Mouse (Mus musculus) heart, adult 10 weeks (tissue): ENCODE data around the gene Pdk1. TPM values are rescaled to one million over a fixed set of nuclear protein-coding genes. Genes with fewer than 3 reads are reported as not detected.

Experiments
- polyA plus RNA-seq: library from polyadenylated mRNA; stranded (reverse); fragments of 350-450 nt; fragmentation: Illumina TruSeq; extraction: RNeasy Lipid Tissue Mini Kit (QIAGEN cat#74804); gene quantifications from one replicate; pipeline ENCODE4 v1.2.3, GENCODE M21; 2014; ENCODE audit warnings: low read depth, low replicate concordance

The Pdk1 gene
- polyA plus RNA-seq = 98.7 TPM

DNA sequence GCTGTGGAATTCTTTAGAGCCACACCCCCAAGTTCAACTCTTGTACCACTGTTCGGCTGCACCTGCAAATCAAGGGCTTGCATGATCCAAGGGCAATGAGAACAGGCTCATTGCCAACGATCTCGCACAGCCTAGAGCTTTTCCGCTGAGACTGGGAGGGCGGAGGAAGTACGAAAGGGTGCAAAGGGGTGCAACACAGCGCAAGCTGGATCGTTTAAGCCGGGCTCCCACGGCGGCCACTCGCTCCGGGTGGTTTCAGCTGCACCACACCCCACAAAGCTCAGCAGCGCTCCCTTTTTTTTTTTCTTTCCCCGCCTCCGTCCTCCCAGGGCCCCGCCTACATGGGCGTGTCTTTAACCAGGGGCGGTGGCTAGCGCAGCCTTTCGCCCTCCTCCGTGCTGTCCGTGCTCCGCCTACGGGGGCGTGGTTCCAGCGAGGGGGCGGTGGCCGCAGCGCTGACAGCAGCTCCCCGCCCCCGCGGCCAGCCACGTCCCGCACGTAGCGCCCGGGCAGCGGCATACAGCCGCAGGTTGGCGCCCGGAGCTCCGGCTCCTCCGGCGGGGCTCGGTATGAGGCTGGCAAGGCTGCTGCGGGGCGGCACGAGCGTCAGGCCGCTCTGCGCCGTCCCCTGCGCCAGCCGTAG lies at the start of gene Pdk1:
Pdk1 (plus strand) TSS at position 424 of the 643 bp plus-strand sequence.

Other genes starting within 250 kb of the Pdk1 start
- gene Itga6, start 127.6 kb upstream of the Pdk1 start, polyA plus RNA-seq = 50.0 TPM
- gene Rapgef4, start 108.0 kb downstream of the Pdk1 start, polyA plus RNA-seq = 25.5 TPM